Mouse (Mus musculus) gonadal fat pad, adult 2 months (tissue): ENCODE measurements around the gene Yars2. TPM values are rescaled to one million over a fixed set of nuclear protein-coding genes. Genes with fewer than 3 reads are reported as not detected.

ENCODE experiments used
- polyA plus RNA-seq: library from polyadenylated mRNA; depleted of rRNA; stranded (reverse); fragments of >200 nt; gene quantifications from 2 replicates; pipeline ENCODE4 v1.2.3, GENCODE M21; 2012; rRNA removed

Yars2 gene
- polyA plus RNA-seq, 1 experiment: 14.8 TPM

Other genes starting within 250 kb of the Yars2 start
- gene Pkp2, start 89.6 kb upstream of the Yars2 start, polyA plus RNA-seq: 36.0 and 45.9 TPM in 2 replicates
- 16.2 and 19.7 TPM in 2 replicates for gene Dnm1l, start 56.0 kb downstream of the Yars2 start, polyA plus RNA-seq